Mouse (Mus musculus) CH12.LX (cell line): ENCODE measurements at regions not wholly inside any gene's neighbourhood (a gene's known extent, or its start where the extent isn't known, plus 50 kb on each side); places are given as distances from the start of the nearest gene placed in this dataset.

ENCODE experiments used
- DNase-seq: peaks from one replicate; pipeline ENCODE4 v3.0.0-alpha.2; 2013; ENCODE audit errors: extremely low read depth
- H3K27ac ChIP-seq: 2 replicates; pipeline ENCODE4 v1.5.1; 2012; ENCODE audit warnings: low read depth, mild to moderate bottlenecking, control low read depth, moderate library complexity; ENCODE audit not compliant: insufficient read depth
- H3K27me3 ChIP-seq: replicated peaks from 2 replicates; pipeline ENCODE3; 2012; ENCODE audit warnings: inconsistent platforms
- H3K36me3 ChIP-seq, 2 experiments: replicated peaks in 1 of 2; 2 replicates each; pipeline versions ENCODE3 to v1.6.1; 2012; ENCODE audit warnings: inconsistent platforms in 1 of 2, low read length in 1 of 2, mild to moderate bottlenecking in 1 of 2, mixed read lengths in 1 of 2, moderate library complexity in 1 of 2; ENCODE audit not compliant: control insufficient read depth in 1 of 2, insufficient read depth in 1 of 2
- H3K4me1 ChIP-seq, 2 experiments: 2 replicates each; pipeline ENCODE4 v1.6.1; 2012; ENCODE audit warnings: inconsistent platforms in 1 of 2, moderate library complexity in 1 of 2; ENCODE audit not compliant: insufficient read depth in 2 of 2, control insufficient read depth in 1 of 2
- H3K4me2 ChIP-seq: 2 replicates; pipeline ENCODE4 v1.6.1; 2012; ENCODE audit warnings: low read depth, mild to moderate bottlenecking, control low read depth; ENCODE audit not compliant: poor library complexity, insufficient read depth, severe bottlenecking
- H3K4me3 ChIP-seq, 3 experiments: fragments of 150-350 bp in 1 of 3; sonication (generic) in 1 of 3; replicated peaks in 1 of 3; 2 replicates each; pipeline versions ENCODE3 to v1.5.1; 2011 to 2012; ENCODE audit warnings: low read depth in 2 of 3, low read length in 2 of 3, mild to moderate bottlenecking in 2 of 3, moderate library complexity in 2 of 3, control low read depth in 1 of 3, improper control_type of control experiment in 1 of 3, inconsistent platforms in 1 of 3, mixed read lengths in 1 of 3; ENCODE audit not compliant: poor library complexity in 1 of 3
- H3K79me2 ChIP-seq: replicated peaks from 2 replicates; pipeline ENCODE4 v1.6.1; 2012; ENCODE audit warnings: mild to moderate bottlenecking, moderate library complexity; ENCODE audit not compliant: control insufficient read depth, poor library complexity, insufficient read depth, severe bottlenecking; ENCODE audit errors: extremely low read depth
- H3K9ac ChIP-seq: 2 replicates; pipeline ENCODE4 v1.6.1; 2012; ENCODE audit warnings: low read depth, mild to moderate bottlenecking, control low read depth, moderate library complexity; ENCODE audit not compliant: insufficient read depth
- H3K9me3 ChIP-seq: replicated peaks from 2 replicates; pipeline ENCODE3; 2012; ENCODE audit warnings: low read length, inconsistent platforms, mixed read lengths
- BHLHE40 ChIP-seq: IDR thresholded peaks from 2 replicates; pipeline ENCODE4 v1.6.1; 2011; ENCODE audit warnings: mild to moderate bottlenecking, low read depth, low read length, improper control_type of control experiment
- CHD2 ChIP-seq: IDR thresholded peaks from 2 replicates; pipeline ENCODE4 v1.6.1; 2011; ENCODE audit warnings: low read length, improper control_type of control experiment
- GABPA ChIP-seq: IDR thresholded peaks from 2 replicates; pipeline ENCODE4 v1.6.1; 2012; ENCODE audit warnings: low read depth, low read length, improper control_type of control experiment, inconsistent platforms; ENCODE audit not compliant: insufficient replicate concordance
- HCFC1 ChIP-seq: IDR thresholded peaks from 2 replicates; pipeline ENCODE4 v1.6.1; 2012; ENCODE audit warnings: low read depth, mild to moderate bottlenecking, inconsistent platforms, low read length, improper control_type of control experiment
- JUND ChIP-seq: conservative IDR thresholded peaks from 2 replicates; pipeline ENCODE4 v1.6.1; 2011; ENCODE audit warnings: low read depth, low read length, improper control_type of control experiment
- MAFK ChIP-seq: IDR thresholded peaks from 2 replicates; pipeline ENCODE4 v1.6.1; 2011; ENCODE audit warnings: low read length, improper control_type of control experiment; ENCODE audit not compliant: insufficient replicate concordance
- MAX ChIP-seq: IDR thresholded peaks from 2 replicates; pipeline ENCODE4 v1.6.1; 2011; ENCODE audit warnings: low read length, improper control_type of control experiment
- MXI1 ChIP-seq: IDR thresholded peaks from 2 replicates; pipeline ENCODE4 v1.6.1; 2011; ENCODE audit warnings: mild to moderate bottlenecking, low read depth, low read length, improper control_type of control experiment
- MYC ChIP-seq: IDR thresholded peaks from 2 replicates; pipeline ENCODE4 v1.6.1; 2011; ENCODE audit warnings: low read depth, mild to moderate bottlenecking, improper control_type of control experiment, low read length
- POLR2AphosphoS2 ChIP-seq: IDR thresholded peaks from 2 replicates; pipeline ENCODE4 v1.6.1; 2011; ENCODE audit warnings: low read depth, low read length, improper control_type of control experiment
- RAD21 ChIP-seq: IDR thresholded peaks from 2 replicates; pipeline ENCODE4 v1.6.1; 2011; ENCODE audit warnings: low read depth, mild to moderate bottlenecking, low read length, improper control_type of control experiment, moderate library complexity
- RCOR1 ChIP-seq: conservative IDR thresholded peaks from 2 replicates; pipeline ENCODE4 v1.6.1; 2012; ENCODE audit warnings: low read depth, mild to moderate bottlenecking, inconsistent platforms, low read length, improper control_type of control experiment
- SIN3A ChIP-seq: IDR thresholded peaks from 2 replicates; pipeline ENCODE4 v1.6.1; 2012; ENCODE audit warnings: low read length, improper control_type of control experiment, inconsistent platforms
- UBTF ChIP-seq: IDR thresholded peaks from 2 replicates; pipeline ENCODE4 v1.6.1; 2012; ENCODE audit warnings: low read depth, mild to moderate bottlenecking, inconsistent platforms, low read length, improper control_type of control experiment, moderate library complexity
- USF1 ChIP-seq: IDR thresholded peaks from 2 replicates; pipeline ENCODE4 v1.6.1; 2014; ENCODE audit warnings: low read depth, mild to moderate bottlenecking, inconsistent platforms, low read length, improper control_type of control experiment
- ZKSCAN1 ChIP-seq: IDR thresholded peaks from 2 replicates; pipeline ENCODE4 v1.6.1; 2012; ENCODE audit warnings: low read depth, inconsistent platforms, low read length, improper control_type of control experiment, borderline replicate concordance
- dilution Hi-C: fragments of 300-500 bp; cut with MboI; formaldehyde crosslinking; loops from 2 replicates; pipeline ENCODE4 v1.14.3; 2020; ENCODE audit warnings: low sequenced_read_pairs; ENCODE audit not compliant: extremely low pct_unique_long_range_greater_than_20kb, extremely low pct_ligation_motif_present
- in situ Hi-C: fragments of 300-500 bp; cut with MboI; formaldehyde crosslinking; loops from 3 replicates; pipeline ENCODE4 v1.14.3; 2019; ENCODE audit warnings: low sequenced_read_pairs, low pct_ligation_motif_present, low pct_unique_long_range_greater_than_20kb, mixed read lengths

DNA sequence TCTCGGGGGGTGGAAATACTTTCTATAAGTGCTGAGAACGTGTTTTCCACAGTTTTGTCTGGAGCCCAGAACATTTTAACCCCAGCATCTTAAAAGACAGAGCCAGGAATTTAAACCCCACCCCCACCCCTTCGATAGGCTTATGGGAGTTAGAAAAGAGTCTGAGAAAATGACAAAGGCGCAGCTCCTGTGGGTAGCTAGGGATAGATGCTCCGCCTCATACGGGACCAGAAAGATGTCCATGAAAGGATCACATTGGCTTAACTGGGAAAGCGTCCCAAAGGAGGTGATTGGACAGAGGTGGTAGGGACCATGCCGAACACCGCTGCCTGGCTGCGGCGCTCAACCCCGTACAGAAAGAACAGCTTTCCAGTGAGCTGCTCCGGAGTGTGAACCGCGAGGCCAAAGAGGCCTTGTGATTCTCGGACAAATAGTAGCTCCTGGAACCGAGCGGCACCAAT, 50.6 kb upstream of the Kdm7a start:
- no peaks in the 10 kb centered on the region for H3K79me2 ChIP-seq
- no peak for DNase-seq
- H3K9ac ChIP-seq, result no peak overlapping the region

GRCm38 (mm10) chr6:39256304-39257103, 49.9 kb upstream of the Kdm7a start:
- Histone ChIP-seq H3K4me1 (peaks cover 10 to 22% of the 10 kb centered on the region in 2 experiments), H3K36me3 (no peaks in the 10 kb centered on the region), H3K4me2 (no peak overlapping the region), H3K27ac (no peak overlapping the region), H3K4me3 (no peak overlapping the region), H3K27me3 (no peaks in the 10 kb centered on the region), H3K9me3 (no peaks in the 10 kb centered on the region), H3K9ac (no peak overlapping the region), H3K79me2 (no peaks in the 10 kb centered on the region)
- TF ChIP-seq MYC (no peak), POLR2AphosphoS2 (no peak), CHD2 (no peak), BHLHE40 (no peak), SIN3A (no peak)
- in situ Hi-C loops, result no loop called here
- dilution Hi-C loops, result no loop called here
- no peak for DNase-seq

More for the DNA sequence above, 50.6 kb upstream of the Kdm7a start:
- Histone ChIP-seq H3K4me2 (no peak overlapping the region), H3K27ac (no peak overlapping the region), H3K4me1 (peaks cover 10 to 22% of the 10 kb centered on the region in 2 experiments), H3K9me3 (no peaks in the 10 kb centered on the region), H3K27me3 (no peaks in the 10 kb centered on the region), H3K36me3 (no peaks in the 10 kb centered on the region), H3K4me3 (no peak overlapping the region)
- in situ Hi-C loops (no loop called here), dilution Hi-C loops (no loop called here)
- TF ChIP-seq HCFC1 (no peak), UBTF (no peak), MAX (no peak), USF1 (no peak), GABPA (no peak), RAD21 (no peak), JUND (no peak), MAFK (no peak), RCOR1 (no peak), MXI1 (no peak), ZKSCAN1 (no peak)
